Mouse (Mus musculus) right cerebral cortex, adult 2 months (tissue): ENCODE data around the gene Hpf1.

Experiments
- DNase-seq, 2 experiments: peaks; one replicate each; pipeline ENCODE4 v3.0.0; 2021 to 2022; ENCODE audit warnings: low spot score in 2 of 2

Hpf1 gene

GRCm38 (mm10) chr8:60889843-60890519 is at the start of gene Hpf1:
Hpf1 (plus strand) TSS chr8:60890418.
- peak; percentile 90 to 91 for DNase-seq

- DNase-seq = no peak
These were observed 47.8 kb upstream of the Hpf1 start for GRCm38 (mm10) chr8:60842388-60842787.

- no peak for DNase-seq
These were observed 32.7 kb upstream of the Hpf1 start for GRCm38 (mm10) chr8:60857559-60857958.

- DNase-seq = no peak
These were observed 32.1 kb upstream of the Hpf1 start for GRCm38 (mm10) chr8:60858091-60858490.

GRCm38 (mm10) chr8:60858911-60859476 is 31.2 kb upstream of the Hpf1 start:
- no peak for DNase-seq

- DNase-seq = peak; percentile 76 to 78
These were observed 30.6 kb upstream of the Hpf1 start for GRCm38 (mm10) chr8:60859605-60860004.

GRCm38 (mm10) chr8:60860749-60861148 is 29.5 kb upstream of the Hpf1 start:
- no peak for DNase-seq

GRCm38 (mm10) chr8:60861783-60862182 is 28.4 kb upstream of the Hpf1 start:
- DNase-seq = no peak

- DNase-seq = no peak
These were observed 25.3 kb upstream of the Hpf1 start for GRCm38 (mm10) chr8:60864875-60865274.

- peak; percentile 68 to 84 for DNase-seq
These were observed 24.6 kb upstream of the Hpf1 start for GRCm38 (mm10) chr8:60865504-60866114.

GRCm38 (mm10) chr8:60867468-60868115 is 22.6 kb upstream of the Hpf1 start:
- peak; percentile 49 to 59 for DNase-seq

- no peak for DNase-seq
These were observed 21.8 kb upstream of the Hpf1 start for GRCm38 (mm10) chr8:60868236-60868965.

GRCm38 (mm10) chr8:60869761-60870160 is 20.5 kb upstream of the Hpf1 start:
- DNase-seq = no peak

- DNase-seq = no peak
These were observed 19.7 kb upstream of the Hpf1 start for GRCm38 (mm10) chr8:60870231-60871193.

GRCm38 (mm10) chr8:60878617-60879016 is 11.6 kb upstream of the Hpf1 start:
- DNase-seq = no peak

- no peak for DNase-seq
These were observed 6.6 kb upstream of the Hpf1 start for GRCm38 (mm10) chr8:60883419-60884137.

- no peak for DNase-seq
These were observed 3.5 kb upstream of the Hpf1 start for GRCm38 (mm10) chr8:60886736-60887135.

GRCm38 (mm10) chr8:60889131-60889842 is 931 bp upstream of the Hpf1 start:
- DNase-seq = peak in 1 of 2 experiments; percentile 38

GRCm38 (mm10) chr8:60890520-60890874 is 279 bp downstream of the Hpf1 start:
- no peak for DNase-seq

GRCm38 (mm10) chr8:60891757-60892156 is 1.5 kb downstream of the Hpf1 start:
- no peak for DNase-seq
